Mouse (Mus musculus): ENCODE data around the gene Cpeb2. TPM values are rescaled to one million over a fixed set of nuclear protein-coding genes. Genes with fewer than 3 reads are reported as not detected.

Gene Cpeb2
- polyA plus RNA-seq, 1 experiment from 2014 or later: 9.8 TPM

DNA sequence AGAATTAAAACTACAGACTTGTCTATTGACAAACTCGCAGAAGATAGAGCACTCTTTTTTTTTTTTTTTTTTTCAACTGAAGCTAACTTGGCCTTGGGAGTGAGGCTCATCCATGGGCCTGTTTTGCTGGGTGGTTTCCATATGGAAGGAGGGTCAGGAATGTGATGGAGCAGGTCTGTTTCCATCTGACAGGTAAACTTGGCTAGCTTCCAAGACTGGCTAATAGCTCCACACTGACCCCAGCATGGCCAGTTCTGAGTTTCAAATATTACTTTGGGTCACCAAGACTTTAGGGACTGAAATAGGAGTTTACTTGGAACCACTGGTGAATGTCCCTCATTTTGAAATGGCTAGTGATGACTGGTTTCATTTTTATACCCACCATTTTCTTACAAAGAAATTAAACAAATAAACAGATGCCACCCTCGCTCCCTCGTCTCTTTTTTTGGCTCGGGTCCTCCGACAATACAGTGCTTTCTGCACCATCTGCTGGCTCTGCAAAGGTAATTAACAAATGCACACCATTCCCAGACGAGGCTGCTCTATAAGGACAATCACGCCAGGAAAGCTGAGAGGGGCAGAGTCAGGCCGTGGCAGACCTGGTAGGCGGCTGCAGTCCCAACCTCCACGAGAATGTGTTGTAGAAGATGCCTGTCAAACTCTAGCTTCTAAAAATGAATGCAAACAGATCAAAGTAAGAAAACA is 106.0 kb downstream of the Cpeb2 start:
- no peak overlapping the region for H3K27ac ChIP-seq

More for the DNA sequence above, 106.0 kb downstream of the Cpeb2 start:
- H3K4me2 ChIP-seq (replicated peaks): no peak overlapping the region
- H3K36me3 ChIP-seq: no peaks in the 10 kb centered on the region
- H3K4me1 ChIP-seq: no peaks in the 10 kb centered on the region
- no peaks in the 10 kb centered on the region for H3K9me3 ChIP-seq
- 0 out of 2 replicates have a peak, but pooled peaks have one; percentile 53 for ATAC-seq (ENCODE audit: low FRiP score, low read depth)
- no peak overlapping the region for H3K9ac ChIP-seq
- 47% methylated on average over 10 of the region's 10 CpGs for WGBS
- H3K4me3 ChIP-seq: no peak overlapping the region
- H3K27me3 ChIP-seq (replicated peaks): no peaks in the 10 kb centered on the region
